Mouse (Mus musculus): ENCODE data around the gene Cyp2c68.
"Not testable (repeated sequence)": the region's sequence is repeated elsewhere in the genome, so short reads cannot be mapped to it uniquely, and the experiment has no call there.

The Cyp2c68 gene

GRCm38 (mm10) chr19:39740920-39741319 lies at the start of gene Cyp2c68:
TSS of gene Cyp2c68 (minus strand) at chr19:39741054.
- no peak for DNase-seq (ENCODE audit: low spot score in 2 of 2)

DNA sequence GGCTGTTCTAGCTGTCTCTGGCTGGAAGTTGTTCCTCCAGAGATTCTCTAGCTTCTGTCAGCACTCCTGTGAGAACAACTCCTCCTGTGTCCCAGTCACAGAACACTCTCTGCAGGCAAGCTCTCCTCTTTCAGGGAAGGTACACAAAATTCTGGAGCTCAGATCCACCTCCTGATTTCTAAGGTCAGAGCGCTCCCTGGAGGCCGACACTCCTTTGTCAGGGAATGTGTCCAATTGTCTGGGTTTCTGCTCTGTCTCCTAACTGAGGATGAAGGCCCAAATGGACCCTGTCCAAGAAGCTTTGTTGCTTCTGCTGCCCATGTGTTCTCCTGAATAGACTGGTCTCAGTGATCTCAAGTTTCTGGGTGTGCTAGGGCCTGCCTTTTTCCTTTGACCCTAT lies 44.6 kb upstream of the Cyp2c68 start:
- DNase-seq (ENCODE audit: low spot score in 2 of 2): not testable (repeated sequence)

DNA sequence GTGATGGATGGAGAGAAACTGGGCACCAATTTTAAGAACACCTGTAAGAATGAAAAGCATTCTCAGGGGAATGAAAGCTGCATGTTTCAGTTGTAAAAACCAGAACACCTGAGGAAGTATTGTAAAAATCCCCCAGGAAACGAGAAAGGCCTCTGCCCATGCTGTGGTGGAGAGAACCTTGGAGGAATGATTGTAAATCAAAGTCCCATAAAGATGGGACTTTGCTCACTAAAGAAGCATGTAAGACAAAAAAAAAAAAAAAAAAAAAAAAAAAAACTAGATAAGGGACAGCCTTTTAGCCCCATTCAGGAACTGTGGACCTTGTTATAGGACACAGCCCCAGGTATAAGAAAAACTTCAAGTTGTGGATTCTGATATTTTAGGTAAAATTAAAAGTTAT lies 4.5 kb upstream of the Cyp2c68 start:
- DNase-seq (ENCODE audit: low spot score in 2 of 2): no peak

GRCm38 (mm10) chr19:39744361-39744760 lies 3.5 kb upstream of the Cyp2c68 start:
- DNase-seq (ENCODE audit: low spot score in 2 of 2): not testable (repeated sequence)

DNA sequence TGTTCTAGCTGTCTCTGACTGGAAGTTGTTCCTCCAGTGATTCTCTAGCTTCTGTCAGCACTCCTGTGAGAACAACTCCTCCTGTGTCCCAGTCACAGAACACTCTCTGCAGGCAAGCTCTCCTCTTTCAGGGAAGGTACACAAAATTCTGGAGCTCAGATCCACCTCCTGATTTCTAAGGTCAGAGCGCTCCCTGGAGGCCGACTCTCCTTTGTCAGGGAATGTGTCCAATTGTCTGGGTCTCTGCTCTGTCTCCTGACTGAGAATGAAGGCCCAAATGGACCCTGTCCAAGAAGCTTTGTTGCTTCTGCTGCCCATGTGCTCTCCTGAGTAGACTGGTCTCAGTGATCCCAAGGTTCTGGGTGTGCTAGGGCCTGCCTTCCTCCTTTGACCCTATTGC lies 29.7 kb downstream of the Cyp2c68 start:
- not testable (repeated sequence) for DNase-seq (ENCODE audit: low spot score in 2 of 2)

DNA sequence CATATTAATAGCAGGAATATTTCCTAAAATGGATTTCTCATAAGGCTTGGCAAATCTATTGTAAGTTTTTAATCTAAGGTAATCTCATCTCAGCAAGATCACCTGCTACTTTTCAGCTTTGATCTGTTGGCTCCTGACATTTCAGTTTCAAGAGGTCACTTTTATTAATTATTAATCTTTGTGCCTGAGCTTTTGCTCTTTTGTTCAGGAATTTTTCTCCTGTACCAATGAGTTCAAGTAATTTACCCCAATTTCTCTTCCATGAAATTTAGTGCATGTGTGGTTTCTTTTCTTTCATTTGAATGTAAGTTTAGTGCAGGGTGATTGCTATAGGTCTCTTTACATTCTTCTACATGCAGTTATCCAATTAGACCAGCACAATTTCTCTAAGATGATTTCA lies 75.2 kb downstream of the Cyp2c68 start:
- not testable (repeated sequence) for DNase-seq (ENCODE audit: low spot score in 2 of 2)

DNA sequence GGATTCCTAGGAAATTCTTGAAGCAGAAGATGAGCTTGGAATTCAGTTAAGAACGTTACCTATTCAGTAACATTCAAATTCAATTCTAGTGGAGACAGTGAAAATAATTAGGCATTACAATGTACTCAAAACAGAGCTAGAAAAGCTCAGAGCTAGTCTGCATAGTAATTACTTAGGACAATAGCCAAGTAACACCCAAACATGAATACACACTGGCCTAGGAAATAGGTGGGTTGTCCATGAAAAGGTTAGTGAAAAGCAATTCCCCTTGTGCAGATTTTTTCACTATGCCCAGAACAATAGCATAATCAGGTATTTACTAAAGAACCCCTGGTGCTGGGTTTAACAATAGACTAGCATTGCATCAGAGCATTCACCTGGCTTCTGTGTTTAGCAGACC lies 88.5 kb downstream of the Cyp2c68 start:
- DNase-seq (ENCODE audit: low spot score in 2 of 2): no peak

DNA sequence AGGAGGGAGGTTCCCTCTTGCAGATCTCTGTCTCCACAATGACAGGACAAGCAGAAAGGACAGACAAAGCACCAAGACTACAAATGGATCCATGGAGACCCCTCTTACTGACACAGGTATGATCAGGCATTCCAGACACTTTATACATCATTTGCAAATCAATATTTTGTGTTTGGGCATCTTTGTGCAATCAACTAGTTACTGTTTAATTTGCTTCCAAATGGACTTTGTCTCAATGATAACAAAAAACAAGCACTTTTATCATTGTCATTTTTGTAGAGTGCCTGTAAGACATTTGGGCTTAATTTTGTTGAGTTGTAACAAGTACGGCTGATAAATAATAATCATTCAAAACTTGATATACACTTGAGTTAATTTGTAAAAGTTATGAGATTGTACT lies 91.9 kb downstream of the Cyp2c68 start, which contains the start of gene Cyp2c67:
Cyp2c67 (minus strand) TSS at position 114 of the 400 bp plus-strand sequence.
- DNase-seq (ENCODE audit: low spot score in 2 of 2): no peak

GRCm38 (mm10) chr19:39647519-39647918 lies 93.3 kb downstream of the Cyp2c68 start:
- DNase-seq (ENCODE audit: low spot score in 2 of 2): no peak

- not testable (repeated sequence) for DNase-seq (ENCODE audit: low spot score in 2 of 2)
These were observed 96.3 kb downstream of the Cyp2c68 start for GRCm38 (mm10) chr19:39644551-39644950.

Data from left cerebral cortex, adult 9 months (tissue).